Mouse (Mus musculus): ENCODE results near the gene Nln. TPM values are rescaled to one million over a fixed set of nuclear protein-coding genes. Genes with fewer than 3 reads are reported as not detected.

Nln gene
- polyA plus RNA-seq, 1 experiment from 2014 or later = 24.3 TPM

- no peak overlapping the region for H3K27ac ChIP-seq (replicated peaks; ENCODE audit: low read depth, low read length)
- DNase-seq (ENCODE audit: low spot score) (no peak), ATAC-seq (replicated peaks; ENCODE audit: insufficient number of reproducible peaks, low FRiP score, low TSS enrichment, low read depth) (no peak)
- no peak overlapping the region for H3K9ac ChIP-seq (replicated peaks; ENCODE audit: low read length)
- H3K36me3 ChIP-seq (replicated peaks; ENCODE audit: control insufficient read depth, insufficient read depth, low read depth, low read length) = no peaks in the 10 kb centered on the region
- no peak overlapping the region for H3K4me3 ChIP-seq (ENCODE audit: low read depth, low read length)
- no peaks in the 10 kb centered on the region for H3K9me3 ChIP-seq (replicated peaks; ENCODE audit: control insufficient read depth, low read length)
- 79% methylated on average over 11 of the region's 11 CpGs for WGBS
- H3K27me3 ChIP-seq (ENCODE audit: control insufficient read depth, insufficient read depth, low read length) = no peaks in the 10 kb centered on the region
- H3K4me1 ChIP-seq (ENCODE audit: control insufficient read depth, insufficient read depth, low read length) = no peaks in the 10 kb centered on the region
- H3K4me2 ChIP-seq (ENCODE audit: low read depth, low read length) = no peak overlapping the region
These were observed 14.7 kb downstream of the Nln start for GRCm38 (mm10) chr13:104094531-104095385.

DNA sequence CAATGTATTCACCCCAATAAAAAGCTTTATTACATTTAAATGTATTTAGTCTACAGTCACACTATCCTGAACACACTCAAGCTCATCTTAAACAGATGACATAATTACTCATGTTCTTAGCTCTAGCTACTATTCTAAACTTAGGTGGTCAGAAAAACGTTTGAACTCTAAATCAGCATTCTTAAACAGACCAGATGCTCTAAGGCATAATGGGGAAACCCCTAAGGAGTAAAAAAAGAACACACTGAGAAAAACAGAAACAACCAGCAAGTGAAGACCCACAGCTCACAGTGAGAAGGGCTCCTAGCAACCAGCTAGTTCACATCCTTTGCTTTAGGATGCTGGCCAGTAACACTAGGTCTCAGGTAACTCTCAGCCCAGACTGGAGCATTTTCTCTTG is 17.7 kb downstream of the Nln start:
- no peak overlapping the region for H3K9ac ChIP-seq (replicated peaks; ENCODE audit: low read length)
- no peak overlapping the region for H3K27ac ChIP-seq (replicated peaks; ENCODE audit: low read depth, low read length)
- DNase-seq (ENCODE audit: low spot score) = no peak
- H3K9me3 ChIP-seq (replicated peaks; ENCODE audit: control insufficient read depth, low read length) = no peaks in the 10 kb centered on the region
- no peak for ATAC-seq (replicated peaks; ENCODE audit: insufficient number of reproducible peaks, low FRiP score, low TSS enrichment, low read depth)
- no peaks in the 10 kb centered on the region for H3K27me3 ChIP-seq (ENCODE audit: control insufficient read depth, insufficient read depth, low read length)
- WGBS = 19% methylated on average over 1 of the region's 1 CpGs
- no peaks in the 10 kb centered on the region for H3K4me1 ChIP-seq (ENCODE audit: control insufficient read depth, insufficient read depth, low read length)
- no peak overlapping the region for H3K4me2 ChIP-seq (ENCODE audit: low read depth, low read length)
- H3K36me3 ChIP-seq (replicated peaks; ENCODE audit: control insufficient read depth, insufficient read depth, low read depth, low read length) = no peaks in the 10 kb centered on the region
- no peak overlapping the region for H3K4me3 ChIP-seq (ENCODE audit: low read depth, low read length)

DNA sequence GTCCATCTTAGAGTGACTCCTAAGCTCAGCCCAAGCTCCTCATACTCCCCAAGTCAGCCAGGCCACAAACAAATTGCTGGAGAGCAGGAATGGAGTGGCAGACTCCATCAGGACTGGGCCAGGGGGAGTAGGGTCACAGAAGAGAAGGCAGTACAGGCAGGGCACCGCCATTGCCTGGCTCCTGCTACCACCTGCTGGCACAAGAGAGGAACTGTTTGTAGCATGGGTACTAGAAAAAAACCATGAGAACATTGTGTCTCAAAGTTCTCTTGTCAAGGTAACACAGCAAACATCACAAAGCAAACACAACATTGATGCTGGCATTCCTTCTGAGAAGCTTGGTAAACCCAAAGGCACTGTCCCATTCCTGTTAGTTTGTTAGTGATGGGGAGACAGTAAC is 20.0 kb downstream of the Nln start:
- H3K36me3 ChIP-seq (replicated peaks; ENCODE audit: control insufficient read depth, insufficient read depth, low read depth, low read length) = no peaks in the 10 kb centered on the region
- DNase-seq (ENCODE audit: low spot score) (peak; percentile 61), ATAC-seq (replicated peaks; ENCODE audit: insufficient number of reproducible peaks, low FRiP score, low TSS enrichment, low read depth) (peak; percentile 56; the same call in 1 of the 2 replicates)
- H3K9ac ChIP-seq (replicated peaks; ENCODE audit: low read length) = no peak overlapping the region
- WGBS = 18% methylated on average over 1 of the region's 1 CpGs
- H3K4me1 ChIP-seq (ENCODE audit: control insufficient read depth, insufficient read depth, low read length) = no peaks in the 10 kb centered on the region
- H3K27me3 ChIP-seq (ENCODE audit: control insufficient read depth, insufficient read depth, low read length) = no peaks in the 10 kb centered on the region
- no peaks in the 10 kb centered on the region for H3K9me3 ChIP-seq (replicated peaks; ENCODE audit: control insufficient read depth, low read length)
- no peak overlapping the region for H3K27ac ChIP-seq (replicated peaks; ENCODE audit: low read depth, low read length)
- H3K4me2 ChIP-seq (ENCODE audit: low read depth, low read length) = no peak overlapping the region
- H3K4me3 ChIP-seq (ENCODE audit: low read depth, low read length) = no peak overlapping the region

- ATAC-seq (replicated peaks; ENCODE audit: insufficient number of reproducible peaks, low FRiP score, low TSS enrichment, low read depth) (no peak), DNase-seq (ENCODE audit: low spot score) (no peak)
- Histone ChIP-seq H3K27ac (replicated peaks; ENCODE audit: low read depth, low read length) (no peak overlapping the region), H3K9ac (replicated peaks; ENCODE audit: low read length) (no peak overlapping the region), H3K4me2 (ENCODE audit: low read depth, low read length) (no peak overlapping the region), H3K9me3 (replicated peaks; ENCODE audit: control insufficient read depth, low read length) (no peaks in the 10 kb centered on the region), H3K4me1 (ENCODE audit: control insufficient read depth, insufficient read depth, low read length) (no peaks in the 10 kb centered on the region), H3K4me3 (ENCODE audit: low read depth, low read length) (no peak overlapping the region), H3K36me3 (replicated peaks; ENCODE audit: control insufficient read depth, insufficient read depth, low read depth, low read length) (no peaks in the 10 kb centered on the region), H3K27me3 (ENCODE audit: control insufficient read depth, insufficient read depth, low read length) (no peaks in the 10 kb centered on the region)
- 89% methylated on average over 2 of the region's 2 CpGs for WGBS
These were observed 24.8 kb downstream of the Nln start for GRCm38 (mm10) chr13:104084600-104084999.

DNA sequence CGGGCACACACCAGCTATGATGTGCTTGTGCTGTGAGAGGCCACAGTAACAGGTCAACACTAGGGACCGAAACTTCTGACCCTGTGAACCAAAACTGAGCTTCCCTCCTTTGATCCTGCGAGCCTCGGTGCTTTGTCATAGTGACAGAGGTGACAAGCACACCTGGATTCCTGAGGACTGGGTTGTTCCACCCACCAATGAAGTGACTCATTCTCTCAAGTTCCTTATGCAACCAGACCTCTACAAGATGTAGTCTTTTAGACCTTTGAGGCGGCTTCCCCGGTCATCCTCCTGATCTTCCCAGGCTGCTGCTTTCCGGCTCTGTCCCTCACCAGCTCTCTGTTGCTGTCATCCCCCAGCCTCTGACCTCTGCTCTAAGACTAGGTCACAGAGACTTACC is 26.9 kb downstream of the Nln start:
- no peak overlapping the region for H3K4me3 ChIP-seq (ENCODE audit: low read depth, low read length)
- no peak for ATAC-seq (replicated peaks; ENCODE audit: insufficient number of reproducible peaks, low FRiP score, low TSS enrichment, low read depth)
- no peak overlapping the region for H3K27ac ChIP-seq (replicated peaks; ENCODE audit: low read depth, low read length)
- H3K9me3 ChIP-seq (replicated peaks; ENCODE audit: control insufficient read depth, low read length) = no peaks in the 10 kb centered on the region
- no peak overlapping the region for H3K9ac ChIP-seq (replicated peaks; ENCODE audit: low read length)
- H3K27me3 ChIP-seq (ENCODE audit: control insufficient read depth, insufficient read depth, low read length) = no peaks in the 10 kb centered on the region
- no peak for DNase-seq (ENCODE audit: low spot score)
- no peaks in the 10 kb centered on the region for H3K36me3 ChIP-seq (replicated peaks; ENCODE audit: control insufficient read depth, insufficient read depth, low read depth, low read length)
- H3K4me1 ChIP-seq (ENCODE audit: control insufficient read depth, insufficient read depth, low read length) = no peaks in the 10 kb centered on the region
- no peak overlapping the region for H3K4me2 ChIP-seq (ENCODE audit: low read depth, low read length)
- 89% methylated on average over 7 of the region's 7 CpGs for WGBS

DNA sequence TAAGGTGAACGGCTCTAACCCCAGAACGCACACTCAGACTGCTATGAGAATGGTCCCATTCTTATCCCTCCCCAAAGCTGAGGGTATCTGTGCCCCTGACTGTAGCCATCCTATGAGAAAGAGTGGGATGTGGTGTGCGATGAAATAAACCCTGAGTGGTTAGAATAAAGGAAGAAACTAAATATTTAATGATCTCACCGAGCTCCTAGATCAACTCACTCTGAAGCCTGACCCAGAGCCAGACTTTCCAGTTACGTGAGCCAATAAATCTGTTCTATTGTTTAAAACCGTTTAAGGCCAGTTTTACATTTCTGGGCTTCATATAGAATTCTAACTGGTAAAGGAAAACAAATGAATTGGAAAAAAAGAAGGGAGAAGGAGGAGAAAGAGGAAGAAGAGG is 32.4 kb downstream of the Nln start:
- no peaks in the 10 kb centered on the region; the same call in 1 of the 2 replicates for H3K36me3 ChIP-seq (replicated peaks; ENCODE audit: control insufficient read depth, insufficient read depth, low read depth, low read length)
- 88% methylated on average over 6 of the region's 6 CpGs for WGBS
- no peak overlapping the region for H3K27ac ChIP-seq (replicated peaks; ENCODE audit: low read depth, low read length)
- H3K9me3 ChIP-seq (replicated peaks; ENCODE audit: control insufficient read depth, low read length) = no peaks in the 10 kb centered on the region
- H3K4me3 ChIP-seq (ENCODE audit: low read depth, low read length) = no peak overlapping the region
- no peak overlapping the region for H3K4me2 ChIP-seq (ENCODE audit: low read depth, low read length)
- H3K27me3 ChIP-seq (ENCODE audit: control insufficient read depth, insufficient read depth, low read length) = no peaks in the 10 kb centered on the region
- no peaks in the 10 kb centered on the region for H3K4me1 ChIP-seq (ENCODE audit: control insufficient read depth, insufficient read depth, low read length)
- no peak for DNase-seq (ENCODE audit: low spot score)
- H3K9ac ChIP-seq (replicated peaks; ENCODE audit: low read length) = no peak overlapping the region
- no peak for ATAC-seq (replicated peaks; ENCODE audit: insufficient number of reproducible peaks, low FRiP score, low TSS enrichment, low read depth)

- no peak overlapping the region for H3K27ac ChIP-seq (replicated peaks; ENCODE audit: low read depth, low read length)
- H3K9ac ChIP-seq (replicated peaks; ENCODE audit: low read length) = no peak overlapping the region
- no peak overlapping the region for H3K4me3 ChIP-seq (ENCODE audit: low read depth, low read length)
- H3K9me3 ChIP-seq (replicated peaks; ENCODE audit: control insufficient read depth, low read length) = no peaks in the 10 kb centered on the region
- H3K36me3 ChIP-seq (replicated peaks; ENCODE audit: control insufficient read depth, insufficient read depth, low read depth, low read length) = no peaks in the 10 kb centered on the region; the same call in 1 of the 2 replicates
- no peaks in the 10 kb centered on the region for H3K4me1 ChIP-seq (ENCODE audit: control insufficient read depth, insufficient read depth, low read length)
- 82% methylated on average over 10 of the region's 10 CpGs for WGBS
- DNase-seq (ENCODE audit: low spot score) (no peak), ATAC-seq (replicated peaks; ENCODE audit: insufficient number of reproducible peaks, low FRiP score, low TSS enrichment, low read depth) (no peak)
- no peak overlapping the region for H3K4me2 ChIP-seq (ENCODE audit: low read depth, low read length)
- H3K27me3 ChIP-seq (ENCODE audit: control insufficient read depth, insufficient read depth, low read length) = no peaks in the 10 kb centered on the region
These were observed 34.7 kb downstream of the Nln start for GRCm38 (mm10) chr13:104074731-104075130.

DNA sequence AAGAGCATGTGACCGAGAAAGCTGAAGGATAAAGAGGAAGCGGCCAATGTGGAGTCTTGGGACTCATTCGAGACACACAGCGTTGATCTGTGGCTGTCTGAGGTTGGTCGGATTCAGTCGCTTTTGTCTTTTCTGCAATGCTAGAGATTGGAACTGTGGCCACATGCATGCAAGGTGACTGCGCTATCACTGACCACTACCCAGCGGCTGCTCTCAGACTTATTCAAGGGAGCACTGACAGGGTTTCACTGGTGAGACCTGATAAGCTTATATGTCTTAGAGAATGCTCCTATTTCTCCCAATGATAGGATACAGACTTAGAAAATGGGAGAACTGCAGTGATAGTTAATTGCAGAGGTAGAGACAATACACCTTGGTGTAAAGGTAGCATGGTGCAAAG is 35.2 kb downstream of the Nln start:
- Histone ChIP-seq H3K36me3 (replicated peaks; ENCODE audit: control insufficient read depth, insufficient read depth, low read depth, low read length) (no peaks in the 10 kb centered on the region; the same call in 1 of the 2 replicates), H3K27ac (replicated peaks; ENCODE audit: low read depth, low read length) (no peak overlapping the region), H3K9ac (replicated peaks; ENCODE audit: low read length) (no peak overlapping the region), H3K9me3 (replicated peaks; ENCODE audit: control insufficient read depth, low read length) (no peaks in the 10 kb centered on the region), H3K27me3 (ENCODE audit: control insufficient read depth, insufficient read depth, low read length) (no peaks in the 10 kb centered on the region), H3K4me2 (ENCODE audit: low read depth, low read length) (no peak overlapping the region), H3K4me1 (ENCODE audit: control insufficient read depth, insufficient read depth, low read length) (no peaks in the 10 kb centered on the region), H3K4me3 (ENCODE audit: low read depth, low read length) (no peak overlapping the region)
- 95% methylated on average over 8 of the region's 8 CpGs for WGBS
- DNase-seq (ENCODE audit: low spot score) = no peak
- ATAC-seq (replicated peaks; ENCODE audit: insufficient number of reproducible peaks, low FRiP score, low TSS enrichment, low read depth) = no peak
